Mouse (Mus musculus): ENCODE data around the gene Lmbr1l.

Lmbr1l gene

DNA sequence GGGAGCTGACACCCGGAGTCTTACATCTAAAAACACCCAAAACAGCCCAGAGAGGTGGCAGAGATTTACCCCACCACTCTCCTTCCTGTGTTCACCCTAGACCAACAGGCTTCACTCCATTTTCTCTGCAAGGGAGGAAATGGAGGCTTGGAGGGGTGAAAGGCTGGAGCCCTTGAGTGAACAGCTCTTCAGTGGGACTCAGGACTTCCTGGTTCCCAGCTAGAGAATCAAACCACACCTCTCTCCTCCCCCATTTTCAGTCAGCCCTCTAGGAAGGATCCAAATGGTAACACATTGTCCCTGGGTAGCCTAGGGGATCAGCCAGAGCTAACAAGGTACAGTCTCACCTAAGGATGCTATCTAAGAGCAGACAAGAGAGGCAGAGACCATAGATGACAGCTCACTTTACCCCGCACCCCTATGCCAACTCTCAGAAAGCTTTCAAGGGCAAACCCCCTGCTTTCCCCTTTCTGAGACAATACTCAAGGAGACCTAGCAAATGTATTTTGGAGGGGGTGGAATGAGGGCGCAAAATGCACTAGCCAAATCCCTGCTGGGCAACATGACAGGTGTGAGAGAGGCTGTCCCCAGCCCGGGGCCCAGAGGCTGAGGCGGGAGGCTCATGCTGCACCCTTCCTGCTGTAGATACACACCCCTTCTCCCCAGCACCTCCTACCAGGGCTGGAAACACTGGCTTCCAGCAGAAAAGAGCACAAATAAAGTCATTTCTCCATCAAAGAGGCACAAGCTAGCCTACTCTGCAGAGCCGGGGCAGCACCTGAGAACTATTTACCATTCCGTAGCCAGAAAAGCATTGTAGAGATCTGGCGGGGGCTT, 48.5 kb downstream of the Lmbr1l start:
- no peak for DNase-seq (ENCODE audit: low spot score in 2 of 2)

DNA sequence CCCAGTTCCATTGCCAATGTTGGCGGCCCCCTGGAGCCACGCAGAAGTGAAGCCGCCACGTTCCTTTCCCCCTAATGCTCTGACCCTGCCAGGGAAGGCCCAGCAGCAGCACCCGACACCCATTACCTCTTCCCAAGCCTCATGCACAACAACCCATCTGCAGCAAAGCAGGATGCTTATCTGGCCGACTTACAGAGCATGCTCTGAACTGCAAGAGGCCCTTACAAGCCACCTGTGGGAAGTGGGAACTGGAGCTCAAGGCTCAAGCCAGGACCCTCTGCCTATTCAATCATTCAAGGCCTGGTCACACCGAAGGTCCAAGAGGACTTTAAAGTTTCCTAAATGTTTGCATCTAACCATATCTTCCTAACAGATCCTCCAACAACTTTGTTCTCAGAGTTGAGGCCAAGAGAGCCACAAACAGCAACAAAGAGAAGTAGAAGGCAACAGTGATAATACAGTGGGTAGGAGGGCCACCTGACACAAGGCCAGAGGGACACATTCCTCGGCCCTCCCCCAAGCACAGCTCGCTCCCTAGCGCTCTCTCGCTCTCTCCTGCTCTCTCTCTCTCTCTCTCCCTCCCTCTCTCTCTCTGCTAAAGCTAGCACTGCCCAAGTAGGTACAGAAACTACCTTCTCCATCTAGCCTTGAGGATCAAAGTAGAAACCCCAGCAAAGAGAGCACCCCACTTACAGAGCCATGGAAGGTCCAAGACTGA, 49.5 kb downstream of the Lmbr1l start:
- DNase-seq (ENCODE audit: low spot score in 2 of 2) = no peak

DNA sequence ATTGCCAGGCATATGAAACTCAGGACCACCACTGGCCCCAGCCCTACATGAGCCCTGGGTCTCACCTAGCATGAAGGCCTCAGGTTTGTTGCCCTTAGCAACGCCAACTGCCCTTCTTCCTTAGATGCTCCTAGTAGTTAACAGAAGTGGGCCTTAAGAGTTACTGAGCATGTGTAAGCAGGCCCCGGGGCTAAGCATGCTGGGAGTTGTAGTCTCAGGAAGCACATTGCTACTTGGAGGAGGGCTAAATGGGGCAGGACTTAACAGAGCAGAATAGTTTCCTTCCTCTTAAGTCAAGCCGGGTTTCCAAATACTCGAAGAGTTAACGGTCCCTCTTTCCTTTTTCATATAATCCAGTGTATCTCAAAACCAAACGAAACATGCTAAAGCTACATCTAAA, 50.7 kb downstream of the Lmbr1l start:
- peak in 1 of 2 experiments; percentile 37 for DNase-seq (ENCODE audit: low spot score in 2 of 2)

DNA sequence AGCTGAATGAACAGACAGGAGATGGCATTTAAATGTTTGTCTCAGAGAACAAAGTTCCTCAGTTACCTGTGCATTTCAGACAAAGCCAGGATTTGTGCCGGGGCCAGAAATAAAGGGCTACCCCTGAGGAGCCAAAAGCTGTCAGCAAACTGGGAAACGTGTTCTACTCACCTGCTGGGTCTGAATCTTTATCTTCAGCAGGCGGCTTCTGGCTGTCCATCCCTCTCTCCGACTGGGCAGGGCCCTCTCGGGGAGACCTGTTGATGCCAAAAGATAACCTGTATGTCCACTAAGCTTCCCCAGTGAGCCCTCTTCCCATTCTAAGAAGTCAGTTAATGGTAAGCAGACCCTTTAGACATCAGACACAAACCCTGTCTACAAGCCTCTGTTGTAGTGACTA, 51.5 kb downstream of the Lmbr1l start:
- no peak for DNase-seq (ENCODE audit: low spot score in 2 of 2)

DNA sequence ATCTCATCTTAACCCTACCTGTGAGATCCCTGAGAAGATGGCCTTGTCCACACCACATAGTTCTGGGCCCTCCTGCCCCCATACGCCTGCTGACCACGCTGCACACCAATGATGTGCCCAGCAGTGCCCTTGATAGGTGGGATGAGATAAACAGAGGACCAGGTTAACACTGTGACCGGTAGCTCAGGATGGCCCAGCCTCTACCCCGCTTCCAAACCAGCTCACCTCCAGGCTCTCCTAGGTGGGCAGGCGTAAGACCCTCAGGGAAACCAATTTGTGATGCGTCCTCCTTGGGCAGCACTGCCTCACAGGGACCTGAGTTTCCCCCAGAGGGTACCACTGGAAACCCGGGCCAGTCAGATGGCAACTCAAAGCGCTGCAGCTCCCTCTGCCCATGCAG, 52.3 kb downstream of the Lmbr1l start:
- no peak for DNase-seq (ENCODE audit: low spot score in 2 of 2)

DNA sequence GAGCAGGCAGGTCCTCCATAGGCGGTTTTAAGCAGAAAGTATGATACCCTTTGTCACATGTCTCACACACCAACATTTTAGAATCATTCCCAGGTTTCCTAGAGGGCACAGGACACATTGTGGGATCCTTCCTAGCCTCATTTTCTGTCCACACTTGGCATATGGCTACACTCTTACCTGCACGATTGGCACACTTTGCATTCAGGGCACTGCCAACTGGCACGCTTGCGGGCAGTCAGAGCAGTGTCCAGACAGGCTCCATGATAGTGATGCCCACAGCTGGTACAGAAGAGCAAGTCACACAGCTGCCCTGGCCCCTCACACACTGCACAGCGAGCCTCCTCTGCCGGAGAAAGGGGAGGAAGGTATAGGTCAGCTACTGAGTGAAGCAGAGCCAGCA, 53.1 kb downstream of the Lmbr1l start:
- no peak for DNase-seq (ENCODE audit: low spot score in 2 of 2)

DNA sequence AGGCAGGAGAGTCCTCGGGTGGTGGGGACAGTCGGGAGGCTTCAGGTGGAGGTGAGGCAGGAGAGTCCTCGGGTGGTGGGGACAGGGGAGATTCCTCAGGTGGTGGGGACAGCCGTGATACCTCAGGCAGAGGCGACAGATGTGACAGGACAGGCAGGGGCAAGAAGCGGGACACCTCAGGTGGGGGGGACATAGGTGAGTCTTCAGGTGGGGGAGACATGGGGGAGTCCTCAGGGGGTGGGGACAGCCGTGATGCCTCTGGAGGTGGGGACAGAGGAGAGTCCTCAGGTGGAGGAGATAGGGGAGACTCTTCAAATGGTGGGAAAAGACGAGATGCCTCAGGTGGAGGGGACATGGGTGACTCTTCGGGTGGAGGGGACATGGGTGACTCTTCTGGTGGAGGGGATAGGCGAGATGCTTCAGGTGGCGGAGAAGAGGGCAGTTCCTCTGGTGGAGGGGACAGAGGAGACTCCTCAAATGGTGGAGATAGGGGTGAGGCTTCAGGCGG, 54.5 kb downstream of the Lmbr1l start:
- no peak for DNase-seq (ENCODE audit: low spot score in 2 of 2)

DNA sequence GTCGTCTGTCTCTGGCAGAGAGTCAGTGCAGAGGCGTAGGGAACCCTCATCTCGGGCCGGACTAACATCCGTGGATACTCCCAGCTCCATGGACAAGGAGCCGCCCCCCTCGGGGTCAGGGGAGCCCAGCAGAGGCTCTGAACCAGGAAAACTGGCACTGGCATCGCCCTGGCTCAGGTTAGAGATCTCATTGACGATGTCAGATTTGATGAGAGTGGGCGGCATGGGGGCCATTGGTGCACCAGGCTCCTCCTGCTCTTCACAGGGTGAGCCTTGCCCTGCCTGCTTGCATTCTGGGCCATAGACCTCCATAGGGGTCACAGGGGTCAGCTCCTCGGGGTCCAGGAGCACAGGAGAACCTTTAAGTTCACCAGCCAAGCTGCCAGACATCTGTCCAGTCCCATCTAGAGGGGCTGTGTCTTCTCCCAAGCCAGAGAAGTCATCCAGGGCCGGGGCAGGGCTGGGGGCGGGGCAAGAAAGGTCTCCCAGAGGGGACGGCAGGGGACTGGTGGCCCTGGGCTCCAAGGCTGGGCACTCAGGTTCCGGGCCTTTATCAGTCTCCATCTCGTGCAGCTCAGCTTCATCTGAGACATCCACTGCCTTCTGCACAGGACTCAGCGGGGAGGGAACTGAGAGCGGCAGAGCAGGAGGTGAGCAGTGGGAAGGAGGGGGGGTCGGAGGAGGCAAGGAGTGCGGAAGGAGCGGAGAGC, 56.2 kb downstream of the Lmbr1l start:
- no peak for DNase-seq (ENCODE audit: low spot score in 2 of 2)

DNA sequence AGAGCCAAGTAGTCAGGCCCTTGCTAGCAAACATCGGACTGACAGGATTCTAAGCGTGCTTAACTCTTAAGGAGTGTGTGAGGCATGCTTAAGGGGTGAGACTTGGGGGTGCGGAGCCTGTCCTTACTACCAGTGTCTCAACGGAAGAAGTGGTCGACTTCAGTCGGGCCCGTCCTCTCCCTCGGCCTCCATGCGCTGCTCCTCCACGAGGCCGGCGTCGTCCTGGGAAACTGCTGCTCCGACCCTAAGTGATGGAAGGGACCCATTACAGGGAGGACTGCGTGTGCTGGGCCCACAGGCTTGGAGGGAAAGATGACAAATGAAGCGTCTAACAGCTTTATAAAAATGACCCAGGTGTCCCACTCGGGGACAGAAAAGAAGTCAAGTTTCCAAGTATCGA, 57.1 kb downstream of the Lmbr1l start:
- DNase-seq (ENCODE audit: low spot score in 2 of 2) = no peak

DNA sequence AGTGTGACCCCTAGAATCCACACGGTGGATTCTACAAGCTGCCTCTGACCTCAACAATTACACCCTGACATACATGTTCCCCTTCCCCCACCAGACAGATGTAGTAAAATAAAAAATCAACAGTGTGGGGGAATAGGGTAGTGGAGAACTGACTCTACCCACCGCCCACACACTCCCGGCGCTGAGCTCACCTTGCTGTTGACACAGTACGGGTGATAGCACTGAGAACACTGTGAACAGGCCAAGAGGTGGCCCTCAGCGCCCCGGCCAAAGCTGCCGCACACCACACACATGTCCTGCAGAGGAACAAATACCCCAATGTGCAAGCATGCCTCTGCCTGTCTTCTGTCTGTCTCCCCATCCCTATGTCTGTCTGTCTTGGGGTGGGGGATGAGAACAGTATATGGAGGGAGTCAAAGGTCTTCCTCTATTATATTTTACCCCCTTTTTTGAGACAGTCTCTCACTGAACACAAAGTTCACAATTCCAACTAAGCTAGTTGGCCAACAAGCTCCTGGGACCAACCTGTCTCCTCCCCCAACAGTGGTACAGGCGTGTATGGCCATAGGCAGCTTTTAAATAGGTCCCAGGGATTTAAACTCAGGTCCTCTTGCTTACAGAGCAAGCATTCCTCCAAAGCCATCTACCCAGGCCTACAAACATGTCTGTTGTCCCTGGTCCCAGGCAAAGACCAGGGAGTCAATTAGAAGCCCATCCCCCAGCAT, 58.5 kb downstream of the Lmbr1l start:
- DNase-seq (ENCODE audit: low spot score in 2 of 2) = no peak

DNA sequence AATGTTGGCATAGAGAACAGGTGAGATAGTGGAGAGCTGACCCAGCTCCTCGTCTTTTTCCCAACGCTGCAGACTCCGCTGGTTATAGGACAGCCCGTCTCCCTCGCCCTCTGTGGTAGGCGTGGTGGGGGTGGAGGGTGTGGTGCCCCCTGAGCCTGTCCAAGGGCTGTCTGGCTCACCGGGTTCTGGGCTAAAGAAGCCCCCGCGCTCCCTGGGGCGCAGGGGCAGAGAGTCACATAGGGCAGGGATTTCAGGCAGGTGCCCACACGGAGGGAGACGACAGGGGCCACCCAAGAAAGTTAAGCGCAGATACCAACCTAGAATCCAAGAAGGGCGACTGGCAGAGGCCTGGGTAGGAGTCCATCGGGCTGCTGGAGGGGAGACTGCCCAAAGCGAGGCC, 63.8 kb downstream of the Lmbr1l start:
- no peak for DNase-seq (ENCODE audit: low spot score in 2 of 2)
